Mouse (Mus musculus) erythroblast, adult 5-6 weeks (primary cell): ENCODE measurements at regions not wholly inside any gene's neighbourhood (a gene's known extent, or its start where the extent isn't known, plus 50 kb on each side); places are given as distances from the start of the nearest gene placed in this dataset.

Experiments
- ATAC-seq: replicated peaks from 2 replicates; pipeline ENCODE4 v1.8.0; 2016; ENCODE audit warnings: moderate number of reproducible peaks, mild to moderate bottlenecking, moderate TSS enrichment, inconsistent platforms; ENCODE audit not compliant: poor library complexity, low FRiP score, severe bottlenecking

DNA sequence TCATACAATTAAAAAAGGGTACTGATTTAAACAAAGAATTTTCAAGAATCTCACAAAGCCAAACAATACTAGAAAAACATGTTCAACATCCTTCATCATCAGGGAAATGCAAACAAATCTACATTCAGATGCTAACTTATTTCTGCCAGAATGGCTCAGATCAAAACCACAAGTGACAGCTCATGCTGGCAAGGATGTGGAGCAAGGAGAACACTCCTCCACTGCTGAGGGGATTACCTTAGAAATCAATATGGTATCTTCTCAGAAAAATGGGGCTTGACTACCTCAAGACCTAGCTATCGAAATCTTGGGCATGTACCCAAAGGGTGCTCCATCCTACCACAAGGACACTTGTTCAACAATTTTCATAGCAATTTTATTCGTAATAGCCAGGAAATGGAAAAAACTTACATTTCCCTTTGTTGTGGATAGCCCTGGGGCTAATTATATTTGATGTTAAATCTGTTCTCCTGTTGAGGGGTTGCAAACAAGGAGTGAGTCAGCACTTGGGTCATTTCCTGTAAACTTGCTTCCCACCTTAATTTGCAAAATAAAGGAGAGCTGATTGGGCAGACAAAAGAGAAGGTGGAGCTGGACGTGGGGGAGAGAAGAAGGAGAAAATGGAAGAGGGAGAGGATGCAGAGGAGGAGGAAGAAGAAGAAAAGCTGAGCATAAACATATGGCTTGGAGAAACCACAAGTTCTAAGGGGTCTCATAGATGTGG lies 113.3 kb upstream of the B430305J03Rik start:
- ATAC-seq: no peak

DNA sequence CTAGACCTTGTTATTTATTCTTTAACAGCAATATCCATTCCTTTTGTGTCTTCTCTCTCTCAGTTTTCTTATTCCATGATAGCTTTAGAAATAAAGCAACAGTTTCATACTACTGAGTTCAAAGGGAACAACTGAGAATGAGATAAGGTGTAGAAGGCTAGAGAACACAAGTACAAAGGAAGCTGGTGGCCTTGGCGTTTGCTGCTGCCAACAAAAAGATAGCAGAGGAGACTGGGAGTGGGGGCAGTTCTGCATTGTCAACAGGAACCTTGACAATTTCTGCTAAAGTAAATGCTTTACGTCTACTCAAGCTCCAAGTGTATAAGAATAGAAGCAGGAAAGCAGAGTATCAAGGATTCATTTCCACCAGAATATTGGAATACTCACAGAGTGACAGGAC lies 109.3 kb upstream of the B430305J03Rik start:
- ATAC-seq: no peak

DNA sequence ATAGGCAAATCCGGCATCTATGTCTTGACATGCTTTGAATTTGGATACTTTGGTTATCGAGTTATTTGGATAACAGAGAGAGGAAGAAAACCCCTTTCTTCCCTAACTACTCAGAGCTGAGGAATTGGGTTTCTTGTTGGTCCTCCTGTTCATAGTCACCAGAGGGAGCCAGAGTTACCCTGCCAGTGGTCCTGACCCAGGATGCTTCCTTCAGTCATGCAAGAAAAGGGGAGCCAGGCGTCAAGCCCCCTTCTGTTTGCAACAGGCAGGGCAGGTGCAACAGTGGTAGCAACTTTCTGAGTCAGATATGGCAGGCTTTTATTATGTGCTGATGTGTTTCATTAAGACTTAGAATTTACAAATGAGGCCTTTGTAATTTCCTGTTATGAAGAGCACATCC lies 101.4 kb upstream of the B430305J03Rik start:
- peak; percentile 46 for ATAC-seq

DNA sequence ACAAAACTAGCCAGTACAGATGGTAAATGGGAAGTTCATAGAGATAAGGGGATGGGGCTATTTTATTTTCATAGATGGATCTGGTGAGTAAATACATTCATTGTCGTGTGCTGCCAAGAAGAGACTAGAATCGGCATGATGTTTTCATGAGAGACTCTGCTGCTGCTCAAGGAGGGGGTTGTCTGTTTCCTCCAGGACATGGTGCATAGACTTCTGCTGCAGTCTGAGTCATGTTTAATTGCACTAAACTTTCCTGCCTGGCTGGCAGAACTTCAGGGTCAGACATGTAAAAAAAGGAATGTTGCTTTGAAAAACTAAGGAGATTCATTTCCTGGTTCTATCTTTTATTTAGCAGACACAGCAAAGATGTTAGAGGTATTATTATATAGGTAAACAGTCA lies 100.9 kb upstream of the B430305J03Rik start:
- no peak for ATAC-seq

DNA sequence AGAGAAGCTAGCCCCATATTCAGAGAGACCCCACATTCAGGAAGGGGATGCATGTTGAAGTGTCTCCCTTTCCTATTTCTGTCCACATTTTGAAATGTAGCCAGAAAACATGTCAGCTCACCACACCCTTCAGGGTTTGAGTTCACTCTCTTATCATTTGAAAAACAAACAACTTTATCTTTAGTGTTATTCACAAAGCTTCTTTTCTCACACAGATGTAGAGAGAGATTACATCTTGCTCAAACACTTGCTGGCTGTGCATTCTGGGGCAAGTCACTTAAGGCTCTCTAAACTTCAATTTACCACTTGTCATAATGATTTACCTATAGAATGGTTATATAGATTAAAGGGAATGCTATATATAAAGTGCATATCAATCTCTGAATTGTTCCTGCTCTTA lies 94.3 kb upstream of the B430305J03Rik start:
- no peak for ATAC-seq

DNA sequence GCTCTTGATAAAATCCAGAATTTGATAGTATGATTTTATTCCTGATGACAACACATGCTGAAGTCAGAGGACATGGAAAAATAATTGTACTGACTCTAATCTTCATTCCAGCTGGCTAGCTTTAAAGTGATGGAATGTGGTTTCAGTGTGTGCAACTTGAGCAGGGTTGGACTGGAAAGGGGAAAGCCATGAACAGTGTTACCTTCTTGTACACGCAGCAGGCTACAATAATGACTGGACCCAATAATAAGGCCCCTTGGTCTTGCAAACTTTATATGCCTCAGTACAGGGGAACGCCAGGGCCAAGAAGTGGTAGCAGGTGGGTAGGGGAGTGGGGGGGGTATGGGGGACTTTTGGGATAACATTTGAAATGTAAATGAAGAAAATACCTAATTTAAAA lies 90.8 kb upstream of the B430305J03Rik start:
- no peak for ATAC-seq

DNA sequence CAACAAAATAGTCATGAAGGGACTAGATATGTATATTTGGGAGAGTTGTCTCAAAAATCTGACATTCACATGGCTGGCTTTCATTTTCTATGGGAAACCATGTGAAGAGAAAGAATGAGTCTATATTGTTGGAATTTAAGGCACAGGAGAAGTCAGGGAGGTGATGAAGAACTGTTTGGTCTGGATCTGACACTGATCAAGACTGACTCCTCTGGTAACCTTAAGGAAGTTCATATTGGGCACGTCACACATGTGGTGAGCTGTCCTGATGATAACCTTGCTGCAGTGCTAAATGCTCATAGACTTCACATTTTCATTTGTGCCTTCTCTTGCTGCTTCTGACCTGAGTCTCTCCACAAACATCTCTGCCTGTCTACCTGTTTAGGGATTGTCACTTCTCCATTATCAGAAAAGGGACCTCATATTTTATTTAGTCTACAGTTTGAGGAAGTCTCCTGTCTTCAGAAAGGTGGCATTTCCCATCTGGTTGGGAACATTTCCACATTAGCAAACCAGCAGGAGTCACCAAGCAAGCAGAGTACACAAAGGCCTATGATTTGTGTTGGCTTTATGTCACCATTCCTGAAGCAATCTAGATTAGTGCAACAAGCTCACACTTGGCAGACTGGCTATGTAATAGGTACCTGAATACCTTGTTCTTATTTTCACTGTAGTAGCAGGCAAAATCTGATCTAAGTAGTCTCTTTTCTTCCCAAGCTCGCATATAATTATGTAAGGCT lies 76.4 kb upstream of the B430305J03Rik start:
- ATAC-seq: no peak

DNA sequence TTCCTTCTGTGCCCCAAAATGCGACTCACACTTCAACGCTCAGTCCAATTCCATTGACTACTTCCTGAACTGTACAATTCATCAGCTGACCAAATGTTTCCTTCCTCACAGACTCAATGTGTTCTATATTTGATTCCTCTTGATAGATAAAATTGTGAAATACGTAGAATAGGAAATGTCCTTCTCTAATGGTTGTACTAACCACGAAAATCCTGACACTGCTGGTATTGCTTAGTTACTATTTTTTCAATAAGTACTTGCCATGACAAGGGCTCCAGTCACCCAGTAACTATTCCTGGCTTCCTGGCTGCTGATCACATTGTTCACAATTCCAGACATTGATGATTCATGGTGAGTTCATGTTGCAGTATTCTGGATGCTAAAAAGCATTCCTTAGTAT lies 75.7 kb upstream of the B430305J03Rik start:
- no peak for ATAC-seq

DNA sequence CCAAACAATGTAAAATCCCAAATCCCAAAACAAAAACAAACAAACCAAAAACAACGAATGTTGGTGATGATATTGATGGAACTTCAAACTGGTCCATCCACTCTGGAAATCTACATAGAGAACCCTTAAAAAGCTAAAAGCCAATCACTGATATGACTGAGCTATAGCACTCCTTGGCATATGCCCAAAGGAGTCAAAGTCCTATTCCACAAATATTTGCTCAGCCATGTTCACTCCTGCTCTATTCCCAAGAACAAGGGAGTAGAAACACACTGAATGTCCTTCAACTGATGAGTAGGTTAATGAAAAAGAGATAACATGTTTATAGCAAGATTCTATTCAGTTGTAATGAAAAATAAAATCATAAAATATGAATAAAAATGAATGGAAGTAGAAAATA lies 63.0 kb upstream of the B430305J03Rik start:
- no peak for ATAC-seq

DNA sequence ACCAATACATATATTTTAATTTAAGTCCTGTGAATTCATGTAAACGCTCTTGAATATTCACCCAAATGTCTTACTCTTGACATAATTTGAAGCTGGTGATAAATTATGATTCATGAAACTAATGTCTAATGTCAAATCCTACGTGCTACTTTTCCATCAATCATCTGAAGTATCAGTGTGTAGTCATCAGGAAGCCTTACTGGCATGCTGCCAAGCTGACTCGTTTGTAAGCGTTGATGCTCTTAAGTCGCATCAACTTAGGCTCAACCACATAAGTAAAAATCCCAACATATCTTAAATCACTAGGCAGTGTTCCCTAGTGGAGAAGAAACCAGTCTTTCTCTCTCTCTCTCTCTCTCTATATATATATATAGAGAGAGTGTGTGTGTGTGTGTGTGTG lies 58.2 kb upstream of the B430305J03Rik start:
- no peak for ATAC-seq

DNA sequence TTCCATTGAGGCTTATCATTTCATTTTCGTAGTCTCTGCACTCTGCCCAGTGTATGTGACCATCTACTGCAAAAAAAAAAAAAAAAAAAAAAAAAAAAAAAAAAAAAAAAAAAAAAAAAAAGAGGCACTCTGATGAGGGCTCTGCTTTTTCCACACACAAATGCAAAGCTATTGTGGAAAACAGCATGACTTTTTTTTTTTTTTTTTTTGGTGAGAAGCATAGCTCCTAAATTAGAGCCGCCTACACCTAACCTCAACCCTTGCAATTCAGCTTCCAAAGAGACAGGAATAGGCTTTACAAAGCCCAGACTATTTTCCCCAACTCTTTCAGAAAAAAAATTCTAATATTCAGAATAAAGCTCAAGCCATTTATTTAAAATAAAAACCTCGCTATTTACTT lies 54.0 kb upstream of the B430305J03Rik start:
- no peak for ATAC-seq

DNA sequence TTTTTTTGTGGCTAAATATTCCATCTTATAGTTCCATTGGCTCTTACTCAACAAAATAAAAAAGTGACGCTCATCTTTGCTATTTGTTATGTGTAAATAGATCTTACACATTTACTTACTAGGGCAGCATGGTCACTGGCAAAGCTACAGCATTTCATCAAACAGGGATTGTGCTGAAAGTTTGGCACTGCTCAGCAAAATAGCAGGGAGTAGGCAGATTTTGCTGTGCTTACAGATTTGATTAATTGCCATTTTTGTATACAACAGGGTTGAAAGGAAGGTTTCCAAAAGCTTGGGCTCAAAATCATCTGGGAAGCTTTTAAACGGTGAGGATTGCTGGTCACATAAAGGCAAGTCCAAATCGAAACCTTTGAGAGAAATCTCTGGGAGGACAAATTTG lies 52.3 kb upstream of the B430305J03Rik start:
- no peak for ATAC-seq
